Mouse (Mus musculus): ENCODE measurements around the gene Map4k2.

DNA sequence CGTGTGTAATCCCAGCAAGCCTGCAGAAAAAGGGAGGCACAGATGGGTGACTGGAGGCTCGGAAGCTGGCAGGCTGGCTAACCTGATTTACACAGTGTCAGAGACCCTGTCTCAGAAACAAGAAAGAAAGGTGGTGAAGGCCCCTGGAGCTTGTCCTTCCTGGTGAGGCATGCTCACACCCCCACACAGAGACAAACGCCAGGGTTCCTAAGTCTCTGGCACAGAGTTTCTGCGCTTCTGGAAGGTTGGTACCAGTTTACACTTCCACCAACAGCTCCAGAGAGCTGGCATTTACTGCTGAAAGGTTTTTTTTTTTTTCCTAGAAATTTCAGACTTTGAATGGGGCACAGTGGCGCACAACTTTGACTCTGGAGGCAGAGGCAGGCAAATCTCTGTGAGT lies 55.3 kb downstream of the Map4k2 start:
- TF ChIP-seq POLR2A (IDR thresholded peaks at IDR 0.05; ENCODE audit: low read depth, low read length) (no peak), E2F4 (IDR thresholded peaks at IDR 0.05; ENCODE audit: insufficient replicate concordance, low read depth, low read length) (no peak), CTCF (conservative IDR thresholded peaks at IDR 0.05 in 1 of 2, IDR thresholded peaks at IDR 0.05 in 1 of 2; ENCODE audit: low read depth in 2 of 2, low read length in 2 of 2) (no peak)
